Mouse (Mus musculus) liver, embryonic 13.5 days (tissue): ENCODE measurements around the gene E2f8. TPM values are rescaled to one million over a fixed set of nuclear protein-coding genes. Genes with fewer than 3 reads are reported as not detected.

ENCODE experiments used
- ATAC-seq: fragments of 200-750 bp; cut with Nextera tagmentation; 2 replicates; pipeline ENCODE4 v1.8.0; 2017; ENCODE audit warnings: low read depth, mild to moderate bottlenecking, moderate number of reproducible peaks, moderate library complexity
- DNase-seq: peaks from one replicate; pipeline ENCODE4 v3.0.0; 2022
- H3K27ac ChIP-seq: fragments of 300-500 bp; sonication (generic); 2 replicates; pipeline ENCODE4 v1.5.1; 2015; ENCODE audit warnings: moderate library complexity, mild to moderate bottlenecking, inconsistent platforms
- H3K27me3 ChIP-seq: fragments of 300-500 bp; sonication (generic); 2 replicates; pipeline ENCODE4 v1.6.1; 2015; ENCODE audit warnings: mild to moderate bottlenecking, inconsistent platforms
- H3K36me3 ChIP-seq: fragments of 300-500 bp; sonication (generic); 2 replicates; pipeline ENCODE4 v1.6.1; 2015; ENCODE audit warnings: mild to moderate bottlenecking, inconsistent platforms
- H3K4me1 ChIP-seq: fragments of 300-500 bp; sonication (generic); replicated peaks from 2 replicates; pipeline ENCODE4 v1.6.1; 2015; ENCODE audit warnings: inconsistent platforms
- H3K4me2 ChIP-seq: fragments of 300-500 bp; sonication (generic); 2 replicates; pipeline ENCODE4 v1.6.1; 2015; ENCODE audit warnings: inconsistent platforms, mild to moderate bottlenecking, moderate library complexity
- H3K4me3 ChIP-seq: fragments of 300-500 bp; sonication (generic); replicated peaks from 2 replicates; pipeline ENCODE4 v1.5.1; 2015; ENCODE audit warnings: mild to moderate bottlenecking, inconsistent platforms
- H3K9ac ChIP-seq: fragments of 300-500 bp; sonication (generic); 2 replicates; pipeline ENCODE4 v1.6.1; 2015; ENCODE audit warnings: mild to moderate bottlenecking, inconsistent platforms
- H3K9me3 ChIP-seq: fragments of 300-500 bp; sonication (generic); replicated peaks from 2 replicates; pipeline ENCODE4 v1.6.1; 2016; ENCODE audit warnings: inconsistent platforms
- WGBS: fragments of 180-500 bp; shearing (Covaris S2); methylation state at CpG from one replicate; pipeline ENCODE4 v1.1.7; 2015; ENCODE audit not compliant: insufficient replicate concordance; 5-methylcytosine and 5-hydroxymethylcytosine counted together
- polyA plus RNA-seq: library from polyadenylated mRNA; unstranded; fragments of >200 nt; fragmentation: Nextera tagmentation; extraction: Ambion mirVana; gene quantifications from 2 replicates; pipeline ENCODE4 v1.2.1, GENCODE M21; 2015

Gene E2f8
- polyA plus RNA-seq, 1 experiment from 2014 or later: 25.2 TPM

- 54% methylated on average over 4 of the region's 4 CpGs for WGBS
- Histone ChIP-seq H3K4me1 (0 out of 2 replicates have a peak, but pooled peaks cover 4% of the 10 kb centered on the region), H3K4me2 (no peak overlapping the region), H3K27me3 (no peaks in the 10 kb centered on the region), H3K9ac (no peak overlapping the region), H3K27ac (no peak overlapping the region), H3K36me3 (no peaks in the 10 kb centered on the region), H3K9me3 (no peaks in the 10 kb centered on the region), H3K4me3 (no peak overlapping the region)
- ATAC-seq (no peak), DNase-seq (no peak)
These were observed 46.9 kb downstream of the E2f8 start for GRCm38 (mm10) chr7:48834371-48834970.

- no peak overlapping the region for H3K4me2 ChIP-seq
- H3K36me3 ChIP-seq: peaks cover 6% of the 10 kb centered on the region
- H3K4me1 ChIP-seq: 0 out of 2 replicates have a peak, but pooled peaks cover 8% of the 10 kb centered on the region
- DNase-seq (no peak), ATAC-seq (no peak)
- WGBS: 37% methylated on average over 1 of the region's 1 CpGs
- H3K4me3 ChIP-seq: no peak overlapping the region
- no peak overlapping the region for H3K9ac ChIP-seq
- H3K27ac ChIP-seq: no peak overlapping the region
- H3K27me3 ChIP-seq: no peaks in the 10 kb centered on the region
- H3K9me3 ChIP-seq: no peaks in the 10 kb centered on the region
These were observed 48.7 kb downstream of the E2f8 start for GRCm38 (mm10) chr7:48832735-48833134.

- Histone ChIP-seq H3K9me3 (no peaks in the 10 kb centered on the region), H3K36me3 (peaks cover 26% of the 10 kb centered on the region), H3K4me1 (0 out of 2 replicates have a peak, but pooled peaks cover 8% of the 10 kb centered on the region), H3K27ac (no peak overlapping the region), H3K9ac (no peak overlapping the region), H3K27me3 (no peaks in the 10 kb centered on the region), H3K4me3 (no peak overlapping the region), H3K4me2 (no peak overlapping the region)
- no peak for ATAC-seq
- DNase-seq: no peak
- 23% methylated on average over 2 of the region's 2 CpGs for WGBS
These were observed 51.0 kb downstream of the E2f8 start for GRCm38 (mm10) chr7:48830395-48830794.

GRCm38 (mm10) chr7:48829177-48829910 is 52.1 kb downstream of the E2f8 start:
- DNase-seq (no peak), ATAC-seq (no peak)
- Histone ChIP-seq H3K27me3 (no peaks in the 10 kb centered on the region), H3K4me3 (no peak overlapping the region), H3K27ac (no peak overlapping the region), H3K4me2 (no peak overlapping the region), H3K9me3 (no peaks in the 10 kb centered on the region), H3K36me3 (peaks cover 36% of the 10 kb centered on the region), H3K4me1 (0 out of 2 replicates have a peak, but pooled peaks cover 8% of the 10 kb centered on the region), H3K9ac (no peak overlapping the region)
- 47% methylated on average over 5 of the region's 5 CpGs for WGBS

- 76% methylated on average over 6 of the region's 6 CpGs for WGBS
- no peaks in the 10 kb centered on the region for H3K27me3 ChIP-seq
- H3K9me3 ChIP-seq: no peaks in the 10 kb centered on the region
- no peak overlapping the region for H3K27ac ChIP-seq
- peaks cover 65% of the 10 kb centered on the region for H3K36me3 ChIP-seq
- DNase-seq (no peak), ATAC-seq (no peak)
- H3K9ac ChIP-seq: no peak overlapping the region
- no peak overlapping the region for H3K4me3 ChIP-seq
- no peak overlapping the region for H3K4me2 ChIP-seq
- 0 out of 2 replicates have a peak, but pooled peaks cover 8% of the 10 kb centered on the region for H3K4me1 ChIP-seq
These were observed 56.2 kb downstream of the E2f8 start for GRCm38 (mm10) chr7:48825170-48825569.

GRCm38 (mm10) chr7:48824671-48825070 is 56.7 kb downstream of the E2f8 start:
- Histone ChIP-seq H3K4me3 (no peak overlapping the region), H3K9me3 (no peaks in the 10 kb centered on the region), H3K9ac (no peak overlapping the region), H3K36me3 (peaks cover 69% of the 10 kb centered on the region), H3K4me1 (0 out of 2 replicates have a peak, but pooled peaks cover 5% of the 10 kb centered on the region), H3K27me3 (no peaks in the 10 kb centered on the region), H3K4me2 (no peak overlapping the region), H3K27ac (no peak overlapping the region)
- WGBS: 63% methylated on average over 1 of the region's 1 CpGs
- ATAC-seq (no peak), DNase-seq (no peak)

GRCm38 (mm10) chr7:48823621-48824020 is 57.8 kb downstream of the E2f8 start:
- H3K36me3 ChIP-seq: peaks cover 80% of the 10 kb centered on the region
- no peaks in the 10 kb centered on the region for H3K9me3 ChIP-seq
- no peak overlapping the region for H3K4me3 ChIP-seq
- DNase-seq (no peak), ATAC-seq (no peak)
- WGBS: 85% methylated on average over 3 of the region's 3 CpGs
- H3K4me1 ChIP-seq: no peaks in the 10 kb centered on the region
- no peak overlapping the region for H3K4me2 ChIP-seq
- no peak overlapping the region for H3K9ac ChIP-seq
- no peaks in the 10 kb centered on the region for H3K27me3 ChIP-seq
- H3K27ac ChIP-seq: no peak overlapping the region

- DNase-seq (no peak), ATAC-seq (no peak)
- Histone ChIP-seq H3K4me1 (no peaks in the 10 kb centered on the region), H3K36me3 (peaks cover 78% of the 10 kb centered on the region), H3K4me2 (no peak overlapping the region), H3K4me3 (no peak overlapping the region), H3K27me3 (no peaks in the 10 kb centered on the region), H3K27ac (no peak overlapping the region), H3K9me3 (no peaks in the 10 kb centered on the region), H3K9ac (no peak overlapping the region)
- WGBS: 83% methylated on average over 5 of the region's 5 CpGs
These were observed 59.7 kb downstream of the E2f8 start for GRCm38 (mm10) chr7:48821654-48822053.

Other genes with a start within 250 kb of the E2f8 start
- gene Mrgprb3, start 237.8 kb downstream of the E2f8 start, polyA plus RNA-seq: not detected in 2 replicates
- gene Zdhhc13, start 92.6 kb downstream of the E2f8 start, polyA plus RNA-seq: 16.4 and 19.8 TPM in 2 replicates
- 1.1 and 3.6 TPM in 2 replicates for gene Csrp3, start 33.6 kb downstream of the E2f8 start, polyA plus RNA-seq
- gene Nav2, start 27.1 kb upstream of the E2f8 start, polyA plus RNA-seq: 1.8 and 1.9 TPM in 2 replicates